Mouse (Mus musculus) CH12.LX (cell line): ENCODE data around the gene 5730596B20Rik. TPM values are rescaled to one million over a fixed set of nuclear protein-coding genes. Genes with fewer than 3 reads are reported as not detected.
A peak's percentile ranks its signal among the peaks of the same experiment; 100 is the strongest.

Experiments used
- DNase-seq: peaks from one replicate; pipeline ENCODE4 v3.0.0-alpha.2; 2013; ENCODE audit errors: extremely low read depth
- H3K27ac ChIP-seq: 2 replicates; pipeline ENCODE4 v1.5.1; 2012; ENCODE audit warnings: low read depth, mild to moderate bottlenecking, control low read depth, moderate library complexity; ENCODE audit not compliant: insufficient read depth
- H3K27me3 ChIP-seq: replicated peaks from 2 replicates; pipeline ENCODE3; 2012; ENCODE audit warnings: inconsistent platforms
- H3K36me3 ChIP-seq, 2 experiments: replicated peaks in 1 of 2; 2 replicates each; pipeline versions ENCODE3 to v1.6.1; 2012; ENCODE audit warnings: inconsistent platforms in 1 of 2, low read length in 1 of 2, mild to moderate bottlenecking in 1 of 2, mixed read lengths in 1 of 2, moderate library complexity in 1 of 2; ENCODE audit not compliant: control insufficient read depth in 1 of 2, insufficient read depth in 1 of 2
- H3K4me1 ChIP-seq, 2 experiments: 2 replicates each; pipeline ENCODE4 v1.6.1; 2012; ENCODE audit warnings: inconsistent platforms in 1 of 2, moderate library complexity in 1 of 2; ENCODE audit not compliant: insufficient read depth in 2 of 2, control insufficient read depth in 1 of 2
- H3K4me2 ChIP-seq: 2 replicates; pipeline ENCODE4 v1.6.1; 2012; ENCODE audit warnings: low read depth, mild to moderate bottlenecking, control low read depth; ENCODE audit not compliant: poor library complexity, insufficient read depth, severe bottlenecking
- H3K4me3 ChIP-seq, 3 experiments: fragments of 150-350 bp in 1 of 3; sonication (generic) in 1 of 3; replicated peaks in 1 of 3; 2 replicates each; pipeline versions ENCODE3 to v1.5.1; 2011 to 2012; ENCODE audit warnings: low read depth in 2 of 3, low read length in 2 of 3, mild to moderate bottlenecking in 2 of 3, moderate library complexity in 2 of 3, control low read depth in 1 of 3, improper control_type of control experiment in 1 of 3, inconsistent platforms in 1 of 3, mixed read lengths in 1 of 3; ENCODE audit not compliant: poor library complexity in 1 of 3
- H3K79me2 ChIP-seq: replicated peaks from 2 replicates; pipeline ENCODE4 v1.6.1; 2012; ENCODE audit warnings: mild to moderate bottlenecking, moderate library complexity; ENCODE audit not compliant: control insufficient read depth, poor library complexity, insufficient read depth, severe bottlenecking; ENCODE audit errors: extremely low read depth
- H3K9ac ChIP-seq: 2 replicates; pipeline ENCODE4 v1.6.1; 2012; ENCODE audit warnings: low read depth, mild to moderate bottlenecking, control low read depth, moderate library complexity; ENCODE audit not compliant: insufficient read depth
- H3K9me3 ChIP-seq: replicated peaks from 2 replicates; pipeline ENCODE3; 2012; ENCODE audit warnings: low read length, inconsistent platforms, mixed read lengths
- BHLHE40 ChIP-seq: IDR thresholded peaks from 2 replicates; pipeline ENCODE4 v1.6.1; 2011; ENCODE audit warnings: mild to moderate bottlenecking, low read depth, low read length, improper control_type of control experiment
- CHD2 ChIP-seq: IDR thresholded peaks from 2 replicates; pipeline ENCODE4 v1.6.1; 2011; ENCODE audit warnings: low read length, improper control_type of control experiment
- CTCF ChIP-seq, 2 experiments: IDR thresholded peaks in 1 of 2; conservative IDR thresholded peaks in 1 of 2; 2 replicates each; pipeline ENCODE4 v1.5.1; 2011 to 2012; ENCODE audit warnings: low read depth in 2 of 2, low read length in 2 of 2, improper control_type of control experiment in 1 of 2, inconsistent platforms in 1 of 2, mild to moderate bottlenecking in 1 of 2, moderate library complexity in 1 of 2
- E2F4 ChIP-seq: IDR thresholded peaks from 2 replicates; pipeline ENCODE4 v1.6.1; 2011; ENCODE audit warnings: low read depth, low read length, improper control_type of control experiment; ENCODE audit not compliant: insufficient replicate concordance
- ELF1 ChIP-seq: IDR thresholded peaks from 2 replicates; pipeline ENCODE4 v1.6.1; 2014; ENCODE audit warnings: low read depth, mild to moderate bottlenecking, inconsistent platforms, low read length, improper control_type of control experiment
- EP300 ChIP-seq: IDR thresholded peaks from 2 replicates; pipeline ENCODE4 v1.6.1; 2011; ENCODE audit warnings: low read length, improper control_type of control experiment
- ETS1 ChIP-seq: conservative IDR thresholded peaks from 2 replicates; pipeline ENCODE4 v1.6.1; 2012; ENCODE audit warnings: low read depth, mild to moderate bottlenecking, inconsistent platforms, low read length, improper control_type of control experiment, moderate library complexity
- IRF4 ChIP-seq: IDR thresholded peaks from 2 replicates; pipeline ENCODE4 v1.6.1; 2014; ENCODE audit warnings: low read depth, mild to moderate bottlenecking, inconsistent platforms, low read length, improper control_type of control experiment
- KAT2A ChIP-seq: IDR thresholded peaks from 2 replicates; pipeline ENCODE4 v1.6.1; 2012; ENCODE audit warnings: low read length, improper control_type of control experiment, inconsistent platforms; ENCODE audit not compliant: insufficient replicate concordance
- MAFK ChIP-seq: IDR thresholded peaks from 2 replicates; pipeline ENCODE4 v1.6.1; 2011; ENCODE audit warnings: low read length, improper control_type of control experiment; ENCODE audit not compliant: insufficient replicate concordance
- MAX ChIP-seq: IDR thresholded peaks from 2 replicates; pipeline ENCODE4 v1.6.1; 2011; ENCODE audit warnings: low read length, improper control_type of control experiment
- MAZ ChIP-seq: IDR thresholded peaks from 2 replicates; pipeline ENCODE4 v1.6.1; 2012; ENCODE audit warnings: low read depth, mild to moderate bottlenecking, inconsistent platforms, low read length, improper control_type of control experiment, moderate library complexity
- MXI1 ChIP-seq: IDR thresholded peaks from 2 replicates; pipeline ENCODE4 v1.6.1; 2011; ENCODE audit warnings: mild to moderate bottlenecking, low read depth, low read length, improper control_type of control experiment
- NELFE ChIP-seq: IDR thresholded peaks from 2 replicates; pipeline ENCODE4 v1.6.1; 2011; ENCODE audit warnings: low read depth, low read length, improper control_type of control experiment
- NRF1 ChIP-seq: IDR thresholded peaks from 2 replicates; pipeline ENCODE4 v1.6.1; 2014; ENCODE audit warnings: low read depth, mild to moderate bottlenecking, inconsistent platforms, low read length, improper control_type of control experiment, moderate library complexity
- POLR2A ChIP-seq: IDR thresholded peaks from 2 replicates; pipeline ENCODE4 v1.6.1; 2011; ENCODE audit warnings: low read depth, mild to moderate bottlenecking, improper control_type of control experiment, low read length
- POLR2AphosphoS2 ChIP-seq: IDR thresholded peaks from 2 replicates; pipeline ENCODE4 v1.6.1; 2011; ENCODE audit warnings: low read depth, low read length, improper control_type of control experiment
- RCOR1 ChIP-seq: conservative IDR thresholded peaks from 2 replicates; pipeline ENCODE4 v1.6.1; 2012; ENCODE audit warnings: low read depth, mild to moderate bottlenecking, inconsistent platforms, low read length, improper control_type of control experiment
- SIN3A ChIP-seq: IDR thresholded peaks from 2 replicates; pipeline ENCODE4 v1.6.1; 2012; ENCODE audit warnings: low read length, improper control_type of control experiment, inconsistent platforms
- SMC3 ChIP-seq: IDR thresholded peaks from 2 replicates; pipeline ENCODE4 v1.6.1; 2011; ENCODE audit warnings: low read depth, low read length, improper control_type of control experiment
- TBP ChIP-seq: conservative IDR thresholded peaks from 2 replicates; pipeline ENCODE4 v1.6.1; 2011; ENCODE audit warnings: low read depth, low read length, improper control_type of control experiment
- TCF12 ChIP-seq: IDR thresholded peaks from 2 replicates; pipeline ENCODE4 v1.6.1; 2014; ENCODE audit warnings: low read depth, mild to moderate bottlenecking, inconsistent platforms, low read length, improper control_type of control experiment
- UBTF ChIP-seq: IDR thresholded peaks from 2 replicates; pipeline ENCODE4 v1.6.1; 2012; ENCODE audit warnings: low read depth, mild to moderate bottlenecking, inconsistent platforms, low read length, improper control_type of control experiment, moderate library complexity
- ZMIZ1 ChIP-seq: IDR thresholded peaks from 2 replicates; pipeline ENCODE4 v1.6.1; 2012; ENCODE audit warnings: low read depth, mild to moderate bottlenecking, inconsistent platforms, low read length, improper control_type of control experiment
- dilution Hi-C: fragments of 300-500 bp; cut with MboI; formaldehyde crosslinking; loops from 2 replicates; pipeline ENCODE4 v1.14.3; 2020; ENCODE audit warnings: low sequenced_read_pairs; ENCODE audit not compliant: extremely low pct_unique_long_range_greater_than_20kb, extremely low pct_ligation_motif_present
- in situ Hi-C: fragments of 300-500 bp; cut with MboI; formaldehyde crosslinking; loops from 3 replicates; pipeline ENCODE4 v1.14.3; 2019; ENCODE audit warnings: low sequenced_read_pairs, low pct_ligation_motif_present, low pct_unique_long_range_greater_than_20kb, mixed read lengths
- polyA plus RNA-seq: library from polyadenylated mRNA; unstranded; fragments of >175 nt; gene quantifications from 2 replicates; pipeline ENCODE4 v1.2.1, GENCODE M21; 2012; ENCODE audit warnings: low read depth; ENCODE audit not compliant: insufficient read length
- total RNA-seq, 2 experiments: library from RNA; depleted of rRNA; stranded (reverse); fragments of 300-350 nt in 1 of 2; fragments of >200 nt in 1 of 2; gene quantifications; 2 replicates each; pipeline ENCODE4 v1.2.3; 2012 to 2014

5730596B20Rik gene
- total and polyA plus RNA-seq, 3 experiments: 0.07 TPM; not detected in 2

- Histone ChIP-seq H3K27me3 (no peaks in the 10 kb centered on the region), H3K4me3 (peak overlapping the region; percentile 83 to 92 (median 88)), H3K9me3 (no peaks in the 10 kb centered on the region), H3K27ac (peak overlapping the region; percentile 39), H3K9ac (peak overlapping the region; percentile 96), H3K79me2 (peaks cover 7% of the 10 kb centered on the region; the same call in 1 of the 2 replicates), H3K4me2 (peak overlapping the region; percentile 95), H3K36me3 (peaks cover 6 to 33% of the 10 kb centered on the region in 2 experiments), H3K4me1 (peaks cover 2 to 17% of the 10 kb centered on the region in 2 experiments; a peak in 3 of 4 replicates)
- in situ Hi-C loops: no loop called here
- dilution Hi-C loops: no loop called here
- peak; percentile 33 for DNase-seq
- no peak for TF ChIP-seq E2F4
- TF ChIP-seq BHLHE40: peak; percentile 67
- TF ChIP-seq ZMIZ1: no peak
- TF ChIP-seq NRF1: peak; percentile 59
- TF ChIP-seq IRF4: no peak
- no peak for TF ChIP-seq CHD2
- no peak for TF ChIP-seq POLR2AphosphoS2
- TF ChIP-seq TCF12: peak; percentile 33; the same call in 1 of the 2 replicates
- no peak; the same call in 1 of the 2 replicates for TF ChIP-seq SIN3A
- TF ChIP-seq MAX: 0 out of 2 replicates have a peak, but pooled peaks have one; percentile 12
- TF ChIP-seq MXI1: peak; percentile 54; the same call in 1 of the 2 replicates
- no peak for TF ChIP-seq RCOR1
- peak; percentile 37; the same call in 1 of the 2 replicates for TF ChIP-seq POLR2A
Observed at GRCm38 (mm10) chr6:52159164-52159761, 18.0 kb upstream of the 5730596B20Rik start.

GRCm38 (mm10) chr6:52159979-52160378 is 17.3 kb upstream of the 5730596B20Rik start:
- no peaks in the 10 kb centered on the region for H3K9me3 ChIP-seq
- peak; percentile 76 for DNase-seq

More at GRCm38 (mm10) chr6:52159979-52160378, 17.3 kb upstream of the 5730596B20Rik start:
- in situ Hi-C loops: no loop called here
- peak overlapping the region; percentile 83 to 92 (median 88) for H3K4me3 ChIP-seq
- H3K79me2 ChIP-seq: peaks cover 7% of the 10 kb centered on the region; the same call in 1 of the 2 replicates
- peak overlapping the region; percentile 95 for H3K4me2 ChIP-seq
- TF ChIP-seq MAFK: no peak
- TF ChIP-seq ELF1: peak; percentile 72
- TF ChIP-seq ETS1: no peak
- TF ChIP-seq ZMIZ1: peak; percentile 36; the same call in 1 of the 2 replicates
- TF ChIP-seq TCF12: peak; percentile 34; the same call in 1 of the 2 replicates
- peak; percentile 31; the same call in 1 of the 2 replicates for TF ChIP-seq MAZ
- no peak for TF ChIP-seq UBTF
- TF ChIP-seq CTCF (conservative IDR thresholded peaks at IDR 0.05 in 1 of 2, IDR thresholded peaks at IDR 0.05 in 1 of 2; ENCODE audit: low read depth in 2 of 2, low read length in 2 of 2): no peak
- peak; percentile 39; the same call in 1 of the 2 replicates for TF ChIP-seq POLR2A
- 0 out of 2 replicates have a peak, but pooled peaks have one; percentile 17 for TF ChIP-seq TBP
- TF ChIP-seq KAT2A: no peak
- TF ChIP-seq CHD2: peak; percentile 72; the same call in 1 of the 2 replicates
- peak; percentile 71 for TF ChIP-seq EP300
- TF ChIP-seq NELFE: peak; percentile 43; the same call in 1 of the 2 replicates
- no peak for TF ChIP-seq SMC3
- no peak for TF ChIP-seq SIN3A
- TF ChIP-seq IRF4: peak; percentile 79
- H3K36me3 ChIP-seq: peaks cover 6 to 37% of the 10 kb centered on the region in 2 experiments
- H3K9ac ChIP-seq: peak overlapping the region; percentile 96
- H3K4me1 ChIP-seq: peaks cover 2 to 17% of the 10 kb centered on the region in 2 experiments; a peak in 3 of 4 replicates
- peak overlapping the region; percentile 45 for H3K27ac ChIP-seq
- no peaks in the 10 kb centered on the region for H3K27me3 ChIP-seq
- dilution Hi-C loops: no loop called here
